Mouse (Mus musculus): ENCODE data around the gene Spata21. TPM values are rescaled to one million over a fixed set of nuclear protein-coding genes. Genes with fewer than 3 reads are reported as not detected.
A peak's percentile ranks its signal among the peaks of the same experiment; 100 is the strongest.

Gene Spata21
- polyA plus RNA-seq, 1 experiment from 2014 or later: not detected

- no peak overlapping the region for H3K4me2 ChIP-seq
- H3K27ac ChIP-seq (ENCODE audit: low read depth, low read length): peak overlapping the region; percentile 4; the same call in 1 of the 2 replicates
- H3K36me3 ChIP-seq (ENCODE audit: control insufficient read depth, insufficient read depth, low read length): peaks cover 34% of the 10 kb centered on the region
- H3K9ac ChIP-seq (ENCODE audit: low read length): no peak overlapping the region
- no peaks in the 10 kb centered on the region for H3K27me3 ChIP-seq (ENCODE audit: control insufficient read depth, insufficient read depth, low read length)
- 77% methylated on average over 7 of the region's 7 CpGs for WGBS
- ATAC-seq (ENCODE audit: low FRiP score) (no peak), DNase-seq (ENCODE audit: low spot score, missing footprints) (no peak)
- no peaks in the 10 kb centered on the region for H3K9me3 ChIP-seq (ENCODE audit: control insufficient read depth, low read length)
- H3K4me1 ChIP-seq (ENCODE audit: control insufficient read depth, insufficient read depth, low read length): peaks cover 23% of the 10 kb centered on the region
- no peak overlapping the region for H3K4me3 ChIP-seq (ENCODE audit: low read depth, low read length)
Measured at GRCm38 (mm10) chr4:141113831-141114230, 25.7 kb downstream of the Spata21 start.

DNA sequence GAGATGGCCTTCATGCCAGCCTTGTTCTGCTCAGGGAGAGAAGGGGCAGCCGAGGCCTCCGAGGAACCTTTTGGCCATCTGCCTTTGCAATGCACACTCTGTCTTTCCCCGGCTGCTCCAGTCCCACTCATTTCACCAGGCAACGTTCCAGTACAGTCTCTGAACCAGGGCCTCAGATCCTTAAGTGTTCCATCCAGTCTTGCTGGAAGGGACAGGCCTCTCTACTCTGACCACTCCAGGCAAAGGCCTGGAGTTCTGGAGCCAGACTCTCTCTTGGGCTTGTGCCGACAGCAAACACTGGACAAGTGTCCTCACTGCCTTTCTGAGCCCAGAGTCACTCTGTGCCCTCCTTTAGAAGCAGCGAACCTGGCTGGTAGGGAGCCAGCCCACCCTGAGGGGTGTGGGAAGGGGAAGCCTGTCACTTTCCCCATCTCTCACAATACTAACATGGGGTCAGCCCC lies 26.4 kb downstream of the Spata21 start:
- H3K36me3 ChIP-seq (ENCODE audit: control insufficient read depth, insufficient read depth, low read length): peaks cover 34% of the 10 kb centered on the region
- H3K27ac ChIP-seq (ENCODE audit: low read depth, low read length): peak overlapping the region; percentile 4; the same call in 1 of the 2 replicates
- WGBS: 73% methylated on average over 6 of the region's 6 CpGs

DNA sequence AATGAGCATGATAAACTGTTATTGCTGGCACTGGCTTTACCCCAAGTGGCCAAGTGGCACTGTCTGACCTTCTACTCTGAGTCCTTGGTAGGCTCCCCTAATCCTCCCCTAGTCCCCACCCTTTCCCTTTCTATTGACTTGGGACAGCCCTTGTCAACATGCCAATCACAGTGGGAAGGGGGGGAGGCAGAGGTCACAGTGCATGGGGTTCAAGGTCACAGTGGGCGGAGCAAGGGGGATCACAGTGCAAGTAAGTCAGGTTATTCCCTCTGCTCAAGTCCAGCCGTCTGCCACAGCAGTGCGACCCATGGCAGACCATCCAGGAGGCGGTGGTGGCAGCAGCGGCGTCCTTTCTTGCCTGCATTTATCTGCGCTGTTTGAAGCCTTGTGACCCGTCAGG lies 27.3 kb downstream of the Spata21 start:
- ATAC-seq (ENCODE audit: low FRiP score) (0 out of 2 replicates have a peak, but pooled peaks have one; percentile 31), DNase-seq (ENCODE audit: low spot score, missing footprints) (no peak)
- Histone ChIP-seq H3K4me3 (ENCODE audit: low read depth, low read length) (no peak overlapping the region), H3K4me2 (no peak overlapping the region), H3K9ac (ENCODE audit: low read length) (no peak overlapping the region), H3K4me1 (ENCODE audit: control insufficient read depth, insufficient read depth, low read length) (peaks cover 32% of the 10 kb centered on the region), H3K27ac (ENCODE audit: low read depth, low read length) (no peak overlapping the region), H3K9me3 (ENCODE audit: control insufficient read depth, low read length) (no peaks in the 10 kb centered on the region), H3K36me3 (ENCODE audit: control insufficient read depth, insufficient read depth, low read length) (peaks cover 32% of the 10 kb centered on the region), H3K27me3 (ENCODE audit: control insufficient read depth, insufficient read depth, low read length) (no peaks in the 10 kb centered on the region)
- WGBS: 42% methylated on average over 8 of the region's 8 CpGs

More for the DNA sequence above, 26.4 kb downstream of the Spata21 start:
- no peak for ATAC-seq (ENCODE audit: low FRiP score)
- no peak overlapping the region for H3K9ac ChIP-seq (ENCODE audit: low read length)
- H3K27me3 ChIP-seq (ENCODE audit: control insufficient read depth, insufficient read depth, low read length): no peaks in the 10 kb centered on the region
- no peak overlapping the region for H3K4me3 ChIP-seq (ENCODE audit: low read depth, low read length)
- H3K9me3 ChIP-seq (ENCODE audit: control insufficient read depth, low read length): no peaks in the 10 kb centered on the region
- H3K4me2 ChIP-seq: no peak overlapping the region
- peaks cover 29% of the 10 kb centered on the region for H3K4me1 ChIP-seq (ENCODE audit: control insufficient read depth, insufficient read depth, low read length)
- DNase-seq (ENCODE audit: low spot score, missing footprints): no peak

GRCm38 (mm10) chr4:141118691-141119090 lies 30.6 kb downstream of the Spata21 start:
- H3K4me2 ChIP-seq: no peak overlapping the region
- H3K9ac ChIP-seq (ENCODE audit: low read length): no peak overlapping the region
- H3K27ac ChIP-seq (ENCODE audit: low read depth, low read length): no peak overlapping the region
- H3K4me3 ChIP-seq (ENCODE audit: low read depth, low read length): no peak overlapping the region
- no peaks in the 10 kb centered on the region for H3K9me3 ChIP-seq (ENCODE audit: control insufficient read depth, low read length)
- peaks cover 36% of the 10 kb centered on the region for H3K4me1 ChIP-seq (ENCODE audit: control insufficient read depth, insufficient read depth, low read length)
- WGBS: 69% methylated on average over 4 of the region's 4 CpGs
- H3K27me3 ChIP-seq (ENCODE audit: control insufficient read depth, insufficient read depth, low read length): no peaks in the 10 kb centered on the region
- no peak for DNase-seq (ENCODE audit: low spot score, missing footprints)
- no peak for ATAC-seq (ENCODE audit: low FRiP score)
- peaks cover 18% of the 10 kb centered on the region for H3K36me3 ChIP-seq (ENCODE audit: control insufficient read depth, insufficient read depth, low read length)

DNA sequence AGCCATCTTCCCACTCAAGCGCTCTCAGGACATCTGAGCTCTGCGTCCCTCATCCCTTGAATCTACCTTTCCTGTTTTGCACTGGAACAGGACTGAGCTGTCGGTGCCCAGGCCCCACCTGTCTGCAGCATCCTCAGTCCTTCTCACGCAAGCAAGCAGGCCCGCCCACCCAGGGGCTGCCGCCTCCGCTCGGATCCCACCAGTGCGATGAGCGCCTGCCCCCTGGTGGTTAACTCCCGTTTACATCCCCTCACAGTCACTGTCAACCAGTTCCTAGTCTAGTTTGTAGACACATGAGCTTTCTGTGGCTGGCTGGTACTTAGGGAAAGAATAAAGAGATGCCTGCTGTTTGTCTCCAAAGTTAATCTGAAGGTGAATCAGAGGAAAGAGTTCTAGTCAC lies 32.6 kb downstream of the Spata21 start:
- no peak overlapping the region for H3K4me2 ChIP-seq
- H3K4me3 ChIP-seq (ENCODE audit: low read depth, low read length): no peak overlapping the region
- H3K36me3 ChIP-seq (ENCODE audit: control insufficient read depth, insufficient read depth, low read length): peaks cover 12% of the 10 kb centered on the region
- no peak overlapping the region for H3K27ac ChIP-seq (ENCODE audit: low read depth, low read length)
- DNase-seq (ENCODE audit: low spot score, missing footprints) (peak; percentile 92), ATAC-seq (ENCODE audit: low FRiP score) (peak; percentile 66; the same call in 1 of the 2 replicates)
- H3K9me3 ChIP-seq (ENCODE audit: control insufficient read depth, low read length): no peaks in the 10 kb centered on the region
- 25% methylated on average over 11 of the region's 11 CpGs for WGBS
- H3K4me1 ChIP-seq (ENCODE audit: control insufficient read depth, insufficient read depth, low read length): peaks cover 22% of the 10 kb centered on the region
- no peak overlapping the region for H3K9ac ChIP-seq (ENCODE audit: low read length)
- no peaks in the 10 kb centered on the region for H3K27me3 ChIP-seq (ENCODE audit: control insufficient read depth, insufficient read depth, low read length)

DNA sequence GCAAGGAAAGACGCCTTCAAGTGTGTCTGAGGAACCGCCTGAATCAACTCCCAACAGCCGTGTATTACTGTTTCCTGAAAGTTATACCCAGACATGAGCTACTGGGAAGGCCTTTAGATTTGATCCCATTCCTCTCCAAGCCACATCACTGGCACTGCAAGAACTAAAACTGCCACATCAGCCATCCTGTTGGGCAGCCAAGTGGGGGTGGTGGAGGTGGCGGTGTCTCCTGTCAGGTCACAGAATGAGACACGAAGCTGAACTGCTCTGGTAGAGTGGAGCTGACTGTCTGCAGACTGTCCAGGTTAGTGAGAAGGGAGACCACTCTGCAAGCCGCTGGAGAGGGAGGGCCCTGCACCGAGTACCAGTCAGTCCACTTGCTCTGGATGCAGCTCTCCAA lies 34.5 kb downstream of the Spata21 start:
- no peaks in the 10 kb centered on the region for H3K9me3 ChIP-seq (ENCODE audit: control insufficient read depth, low read length)
- no peak for DNase-seq (ENCODE audit: low spot score, missing footprints)
- no peaks in the 10 kb centered on the region for H3K27me3 ChIP-seq (ENCODE audit: control insufficient read depth, insufficient read depth, low read length)
- no peak overlapping the region for H3K27ac ChIP-seq (ENCODE audit: low read depth, low read length)
- no peak overlapping the region for H3K9ac ChIP-seq (ENCODE audit: low read length)
- no peak overlapping the region for H3K4me2 ChIP-seq
- no peak for ATAC-seq (ENCODE audit: low FRiP score)
- H3K4me3 ChIP-seq (ENCODE audit: low read depth, low read length): no peak overlapping the region
- WGBS: 86% methylated on average over 7 of the region's 7 CpGs
- peaks cover 4% of the 10 kb centered on the region for H3K36me3 ChIP-seq (ENCODE audit: control insufficient read depth, insufficient read depth, low read length)
- peaks cover 17% of the 10 kb centered on the region for H3K4me1 ChIP-seq (ENCODE audit: control insufficient read depth, insufficient read depth, low read length)

- Histone ChIP-seq H3K27ac (ENCODE audit: low read depth, low read length) (no peak overlapping the region), H3K9me3 (ENCODE audit: control insufficient read depth, low read length) (no peaks in the 10 kb centered on the region), H3K27me3 (ENCODE audit: control insufficient read depth, insufficient read depth, low read length) (no peaks in the 10 kb centered on the region), H3K4me1 (ENCODE audit: control insufficient read depth, insufficient read depth, low read length) (peaks cover 17% of the 10 kb centered on the region), H3K4me2 (no peak overlapping the region), H3K36me3 (ENCODE audit: control insufficient read depth, insufficient read depth, low read length) (peaks cover under 1% of the 10 kb centered on the region; the same call in 1 of the 2 replicates), H3K4me3 (ENCODE audit: low read depth, low read length) (no peak overlapping the region), H3K9ac (ENCODE audit: low read length) (no peak overlapping the region)
- 41% methylated on average over 1 of the region's 1 CpGs for WGBS
- DNase-seq (ENCODE audit: low spot score, missing footprints) (peak; percentile 79), ATAC-seq (ENCODE audit: low FRiP score) (no peak)
Measured at GRCm38 (mm10) chr4:141123065-141123464, 34.9 kb downstream of the Spata21 start.

GRCm38 (mm10) chr4:141129190-141129710 lies 41.1 kb downstream of the Spata21 start:
- ATAC-seq (ENCODE audit: low FRiP score): no peak
- peaks cover 24% of the 10 kb centered on the region for H3K4me1 ChIP-seq (ENCODE audit: control insufficient read depth, insufficient read depth, low read length)
- 82% methylated on average over 6 of the region's 6 CpGs for WGBS
- no peak overlapping the region for H3K4me3 ChIP-seq (ENCODE audit: low read depth, low read length)
- H3K27ac ChIP-seq (ENCODE audit: low read depth, low read length): no peak overlapping the region
- no peak overlapping the region for H3K9ac ChIP-seq (ENCODE audit: low read length)
- H3K36me3 ChIP-seq (ENCODE audit: control insufficient read depth, insufficient read depth, low read length): no peaks in the 10 kb centered on the region
- H3K4me2 ChIP-seq: no peak overlapping the region
- no peaks in the 10 kb centered on the region for H3K27me3 ChIP-seq (ENCODE audit: control insufficient read depth, insufficient read depth, low read length)
- DNase-seq (ENCODE audit: low spot score, missing footprints): no peak
- H3K9me3 ChIP-seq (ENCODE audit: control insufficient read depth, low read length): no peaks in the 10 kb centered on the region

GRCm38 (mm10) chr4:141130704-141131342 lies 42.7 kb downstream of the Spata21 start:
- no peaks in the 10 kb centered on the region for H3K27me3 ChIP-seq (ENCODE audit: control insufficient read depth, insufficient read depth, low read length)
- H3K4me2 ChIP-seq: no peak overlapping the region
- H3K4me1 ChIP-seq (ENCODE audit: control insufficient read depth, insufficient read depth, low read length): peaks cover 35% of the 10 kb centered on the region
- peak overlapping the region; percentile 12; the same call in 1 of the 2 replicates for H3K27ac ChIP-seq (ENCODE audit: low read depth, low read length)
- no peaks in the 10 kb centered on the region for H3K9me3 ChIP-seq (ENCODE audit: control insufficient read depth, low read length)
- DNase-seq (ENCODE audit: low spot score, missing footprints) (no peak), ATAC-seq (ENCODE audit: low FRiP score) (no peak)
- no peak overlapping the region for H3K9ac ChIP-seq (ENCODE audit: low read length)
- H3K36me3 ChIP-seq (ENCODE audit: control insufficient read depth, insufficient read depth, low read length): no peaks in the 10 kb centered on the region
- H3K4me3 ChIP-seq (ENCODE audit: low read depth, low read length): no peak overlapping the region
- 72% methylated on average over 6 of the region's 6 CpGs for WGBS

All from midbrain, embryonic 11.5 days (tissue).